Mouse (Mus musculus): ENCODE measurements around the gene Eci1. TPM values are rescaled to one million over a fixed set of nuclear protein-coding genes. Genes with fewer than 3 reads are reported as not detected.
"Not testable (repeated sequence)": the region's sequence is repeated elsewhere in the genome, so short reads cannot be mapped to it uniquely, and the experiment has no call there.

Gene Eci1
- total RNA-seq, 4 experiments from 2014 or later: 133 to 159 (median 146) TPM

GRCm38 (mm10) chr17:24440377-24440776, 13.9 kb downstream of the Eci1 start:
- no peak for DNase-seq (ENCODE audit: low spot score in 2 of 2)

GRCm38 (mm10) chr17:24441148-24441547, 14.7 kb downstream of the Eci1 start:
- DNase-seq (ENCODE audit: low spot score in 2 of 2): no peak

GRCm38 (mm10) chr17:24442107-24442506, 15.7 kb downstream of the Eci1 start:
- no peak for DNase-seq (ENCODE audit: low spot score in 2 of 2)

GRCm38 (mm10) chr17:24442632-24443155, 16.3 kb downstream of the Eci1 start, which contains the start of gene Dnase1l2:
TSS of gene Dnase1l2 (minus strand) at chr17:24443105.
- DNase-seq (ENCODE audit: low spot score in 2 of 2): no peak

- DNase-seq (ENCODE audit: low spot score in 2 of 2): no peak
These were observed 17.0 kb downstream of the Eci1 start for GRCm38 (mm10) chr17:24443409-24443808.

- DNase-seq (ENCODE audit: low spot score in 2 of 2): no peak
These were observed 20.1 kb downstream of the Eci1 start for GRCm38 (mm10) chr17:24446590-24446989.

GRCm38 (mm10) chr17:24449507-24449906, 23.1 kb downstream of the Eci1 start:
- DNase-seq (ENCODE audit: low spot score in 2 of 2): no peak

- no peak for DNase-seq (ENCODE audit: low spot score in 2 of 2)
These were observed 24.8 kb downstream of the Eci1 start for GRCm38 (mm10) chr17:24451220-24451619.

GRCm38 (mm10) chr17:24453372-24453771, 26.9 kb downstream of the Eci1 start:
- DNase-seq (ENCODE audit: low spot score in 2 of 2): no peak

GRCm38 (mm10) chr17:24454218-24454755, 27.8 kb downstream of the Eci1 start:
- DNase-seq (ENCODE audit: low spot score in 2 of 2): no peak

GRCm38 (mm10) chr17:24454756-24455522, 28.5 kb downstream of the Eci1 start:
- DNase-seq (ENCODE audit: low spot score in 2 of 2): peak; percentile 97 to 99

- DNase-seq (ENCODE audit: low spot score in 2 of 2): not testable (repeated sequence)
These were observed 29.2 kb downstream of the Eci1 start for GRCm38 (mm10) chr17:24455523-24456206.

GRCm38 (mm10) chr17:24461580-24461979, 35.1 kb downstream of the Eci1 start:
- DNase-seq (ENCODE audit: low spot score in 2 of 2): no peak

GRCm38 (mm10) chr17:24462932-24463331, 36.5 kb downstream of the Eci1 start:
- DNase-seq (ENCODE audit: low spot score in 2 of 2): no peak

GRCm38 (mm10) chr17:24463374-24464133, 37.1 kb downstream of the Eci1 start:
- DNase-seq (ENCODE audit: low spot score in 2 of 2): no peak

GRCm38 (mm10) chr17:24468636-24469246, 42.3 kb downstream of the Eci1 start:
- DNase-seq (ENCODE audit: low spot score in 2 of 2): no peak

GRCm38 (mm10) chr17:24469336-24469909, 43.0 kb downstream of the Eci1 start:
- DNase-seq (ENCODE audit: low spot score in 2 of 2): no peak

- peak; percentile 97 to 99 for DNase-seq (ENCODE audit: low spot score in 2 of 2)
These were observed 43.6 kb downstream of the Eci1 start, which contains the start of the genes E4f1 and Pgp for GRCm38 (mm10) chr17:24469910-24470602. TSS of gene E4f1 (minus strand) at chr17:24470313. TSS of gene Pgp (plus strand) at chr17:24470392.

GRCm38 (mm10) chr17:24470701-24471527, 44.5 kb downstream of the Eci1 start:
- DNase-seq (ENCODE audit: low spot score in 2 of 2): peak in 1 of 2 experiments; percentile 42
